Comparison of ENCODE assay signal across 25 mouse cellular contexts in the genomic region with DNA sequence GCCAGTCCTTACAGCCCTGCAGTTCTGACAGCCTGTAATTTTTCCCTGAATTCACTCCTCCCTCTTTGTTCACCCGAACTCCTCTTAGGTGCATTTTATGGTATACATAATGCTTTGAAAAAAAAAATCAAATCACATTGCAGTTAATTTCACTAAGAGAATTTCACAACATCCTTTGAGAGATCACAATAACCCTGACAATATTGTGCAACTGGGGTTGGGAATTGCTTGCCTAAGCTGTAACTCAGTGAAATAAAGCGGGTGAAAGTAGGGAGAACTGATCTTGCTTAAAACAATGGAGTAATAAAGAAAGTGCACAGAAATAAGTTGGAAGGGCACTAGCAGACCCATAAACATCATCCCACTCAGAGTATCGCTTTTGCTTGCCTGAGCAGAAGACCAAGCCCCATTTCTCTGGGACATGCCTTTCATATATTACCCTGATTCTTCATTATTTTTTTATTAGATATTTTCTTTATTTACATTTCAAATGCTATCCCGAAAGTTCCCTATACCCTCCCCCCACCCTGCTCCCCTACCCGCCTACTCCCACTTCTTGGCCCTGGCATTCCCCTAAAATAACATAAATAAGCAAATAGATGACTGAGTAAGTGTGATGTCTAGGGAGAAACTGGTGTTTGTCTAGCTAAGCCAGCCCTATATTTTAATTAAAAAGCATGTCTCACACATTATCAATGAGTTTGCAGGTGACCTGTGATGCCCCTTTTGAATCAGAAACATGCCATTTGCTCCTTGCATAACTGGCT.
DNase-seq lines count a peak whose midpoint lies in the region; ATAC-seq and TF ChIP-seq lines count a peak whose summit lies in the region.
"Had no signal": no experiment of that assay in that cellular context is flagged by ENCODE, and none has a peak within 500 bp of the region (broad histone marks: within the 10 kb centered on the region; RNA-seq: fewer than 3 reads in every experiment).

No protein-coding gene starts in this region.

- no peak overlapping the region for H3K4me3 ChIP-seq in kidney, postnatal 0 days (replicated peaks; ENCODE audit: low read depth, low read length)
- no peak overlapping the region for H3K4me3 ChIP-seq in kidney, embryonic 15.5 days (replicated peaks)
- H3K4me3 ChIP-seq in lung, postnatal 0 days (ENCODE audit: low read depth, low read length), result peak overlapping the region; percentile 6; the same call in 1 of the 2 replicates
- no peak overlapping the region for H3K4me3 ChIP-seq in myocyte
- H3K4me3 ChIP-seq: embryonic facial prominence, embryonic 12.5 days; erythroblast, embryonic 14.5 days; forebrain, embryonic 15.5 days; hindbrain, embryonic 12.5 days; layer of hippocampus, adult 2 months; limb, embryonic 12.5 days; liver, embryonic 13.5 days; midbrain, embryonic 10.5 days had no signal

- no peak for TF ChIP-seq CTCF in kidney, postnatal 0 days (IDR thresholded peaks at IDR 0.05; ENCODE audit: low read depth)
- TF ChIP-seq CTCF in lung, postnatal 0 days (IDR thresholded peaks at IDR 0.05), result no peak

- no peak overlapping the region for H3K9ac ChIP-seq in kidney, postnatal 0 days (ENCODE audit: low read depth, low read length)
- no peak overlapping the region for H3K9ac ChIP-seq in kidney, embryonic 15.5 days
- H3K9ac ChIP-seq in lung, postnatal 0 days (replicated peaks; ENCODE audit: low read depth), result no peak overlapping the region
- H3K9ac ChIP-seq: embryonic facial prominence, embryonic 12.5 days; forebrain, embryonic 15.5 days; hindbrain, embryonic 12.5 days; limb, embryonic 12.5 days; liver, embryonic 13.5 days had no signal

- no peaks in the 10 kb centered on the region for H3K36me3 ChIP-seq in kidney, postnatal 0 days (ENCODE audit: insufficient read depth, low read length)
- H3K36me3 ChIP-seq in kidney, embryonic 15.5 days, result no peaks in the 10 kb centered on the region
- no peaks in the 10 kb centered on the region for H3K36me3 ChIP-seq in lung, postnatal 0 days (ENCODE audit: insufficient read depth, low read length)
- no peaks in the 10 kb centered on the region for H3K36me3 ChIP-seq in myocyte (ENCODE audit: control insufficient read depth, insufficient read depth)
- H3K36me3 ChIP-seq: embryonic facial prominence, embryonic 12.5 days; forebrain, embryonic 15.5 days; hindbrain, embryonic 12.5 days; limb, embryonic 12.5 days; liver, embryonic 13.5 days; midbrain, embryonic 10.5 days had no signal

- H3K4me1 ChIP-seq in kidney, postnatal 0 days (replicated peaks; ENCODE audit: insufficient read depth, low read length), result no peaks in the 10 kb centered on the region
- H3K4me1 ChIP-seq in kidney, embryonic 15.5 days, result no peaks in the 10 kb centered on the region
- H3K4me1 ChIP-seq in lung, postnatal 0 days (ENCODE audit: insufficient read depth, low read depth, low read length), result no peaks in the 10 kb centered on the region; the same call in 1 of the 2 replicates
- H3K4me1 ChIP-seq: embryonic facial prominence, embryonic 12.5 days; forebrain, embryonic 15.5 days; hindbrain, embryonic 12.5 days; limb, embryonic 12.5 days; liver, embryonic 13.5 days had no signal

- H3K27me3 ChIP-seq in kidney, postnatal 0 days (ENCODE audit: insufficient read depth, low read length), result no peaks in the 10 kb centered on the region
- H3K27me3 ChIP-seq in kidney, embryonic 15.5 days, result no peaks in the 10 kb centered on the region
- no peaks in the 10 kb centered on the region for H3K27me3 ChIP-seq in lung, postnatal 0 days (replicated peaks; ENCODE audit: insufficient read depth, low read length)
- no peaks in the 10 kb centered on the region for H3K27me3 ChIP-seq in myocyte (ENCODE audit: control insufficient read depth, insufficient read depth, insufficient read length)
- H3K27me3 ChIP-seq: embryonic facial prominence, embryonic 12.5 days; forebrain, embryonic 15.5 days; hindbrain, embryonic 12.5 days; limb, embryonic 12.5 days; liver, embryonic 13.5 days had no signal

- H3K9me3 ChIP-seq in kidney, postnatal 0 days (replicated peaks; ENCODE audit: low read length), result no peaks in the 10 kb centered on the region
- H3K9me3 ChIP-seq in kidney, embryonic 15.5 days (replicated peaks), result no peaks in the 10 kb centered on the region
- no peaks in the 10 kb centered on the region for H3K9me3 ChIP-seq in lung, postnatal 0 days (ENCODE audit: low read length)
- H3K9me3 ChIP-seq: embryonic facial prominence, embryonic 12.5 days; forebrain, embryonic 15.5 days; hindbrain, embryonic 12.5 days; limb, embryonic 12.5 days; liver, embryonic 13.5 days; midbrain, embryonic 10.5 days had no signal

- TF ChIP-seq EP300 in lung, postnatal 0 days (IDR thresholded peaks at IDR 0.05), result peak; percentile 57; the same call in 1 of the 2 replicates

- peak; percentile 26 for DNase-seq in adrenal gland, adult 2 months
- DNase-seq in adrenal gland, adult 18-20 months (ENCODE audit: low spot score in 2 of 2), result no peak
- no peak for DNase-seq in kidney, postnatal 0 days (ENCODE audit: low spot score)
- DNase-seq in lung, postnatal 0 days (ENCODE audit: low spot score), result peak; percentile 80
- no peak for DNase-seq in lung, postnatal 14 days
- DNase-seq in ovary, adult 18-20 months (ENCODE audit: low spot score), result no peak
- DNase-seq: cerebellum, adult 18-20 months; cerebellum, postnatal 14 days; gastrocnemius, postnatal 10 days; kidney, adult 18-20 months; kidney, postnatal 10 days; liver, embryonic 13.5 days; right cerebral cortex, adult 18-20 months; right cerebral cortex, postnatal 4 days; thymus, postnatal 14 days had no signal

- no peak for TF ChIP-seq POLR2A in myocyte (IDR thresholded peaks at IDR 0.05; ENCODE audit: insufficient read length, low read depth)

- no peak overlapping the region for H3K27ac ChIP-seq in kidney, postnatal 0 days
- no peak overlapping the region for H3K27ac ChIP-seq in kidney, embryonic 15.5 days
- H3K27ac ChIP-seq in lung, postnatal 0 days (ENCODE audit: low read length), result peak overlapping the region; percentile 12; the same call in 1 of the 2 replicates
- H3K27ac ChIP-seq: embryonic facial prominence, embryonic 12.5 days; forebrain, embryonic 15.5 days; hindbrain, embryonic 12.5 days; layer of hippocampus, adult 2 months; limb, embryonic 12.5 days; liver, embryonic 13.5 days; midbrain, embryonic 10.5 days had no signal

- no peak for ATAC-seq in kidney, postnatal 0 days (replicated peaks; ENCODE audit: low FRiP score, low read depth)
- no peak for ATAC-seq in kidney, embryonic 15.5 days (replicated peaks; ENCODE audit: low FRiP score)
- ATAC-seq in lung, postnatal 0 days, result peak; percentile 71
- ATAC-seq: forebrain, embryonic 15.5 days; midbrain, embryonic 16.5 days had no signal

- no peaks in the 10 kb centered on the region for H3K79me2 ChIP-seq in myocyte (ENCODE audit: control insufficient read depth, insufficient read depth)

- H3ac ChIP-seq in myocyte (ENCODE audit: control insufficient read depth, insufficient read length), result no peak overlapping the region

- H3K4me2 ChIP-seq in kidney, postnatal 0 days (ENCODE audit: low read length), result peak overlapping the region; percentile 34; the same call in 1 of the 2 replicates
- H3K4me2 ChIP-seq in kidney, embryonic 15.5 days, result no peak overlapping the region
- peak overlapping the region; percentile 39 for H3K4me2 ChIP-seq in lung, postnatal 0 days (replicated peaks; ENCODE audit: low read depth, low read length)
- no peak overlapping the region for H3K4me2 ChIP-seq in myocyte (ENCODE audit: low read depth)
- H3K4me2 ChIP-seq: embryonic facial prominence, embryonic 12.5 days; forebrain, embryonic 15.5 days; hindbrain, embryonic 12.5 days; limb, embryonic 12.5 days; liver, embryonic 13.5 days had no signal

- 44% methylated on average over 5 of the region's 5 CpGs for WGBS in kidney, postnatal 0 days
- 53% methylated on average over 5 of the region's 5 CpGs for WGBS in kidney, embryonic 15.5 days
- WGBS in lung, postnatal 0 days, result 39% methylated on average over 5 of the region's 5 CpGs

TF ChIP-seq in myocyte, 11 proteins besides CTCF, POLR2A, EP300 and RAD21:
- TF ChIP-seq CEBPB (IDR thresholded peaks at IDR 0.05; ENCODE audit: insufficient read depth, poor library complexity, severe bottlenecking) (0 out of 2 replicates have a peak, but pooled peaks have one; percentile 23), MYOD1 (IDR thresholded peaks at IDR 0.05; ENCODE audit: control insufficient read depth in 1 of 3, insufficient read length in 2 of 3, low read depth in 2 of 3) (no peak)

Comparison
In these comparisons a context has a peak if more than half of its experiments do, and no peak if none do; other contexts are left out.
1. DNase-seq: peak in adrenal gland, adult 2 months (single experiment) and lung, postnatal 0 days (single experiment); none in adrenal gland, adult 18-20 months (0 of 2), kidney, postnatal 0 days (single experiment), lung, postnatal 14 days (single experiment) and ovary, adult 18-20 months (single experiment).
2. H3K4me2 ChIP-seq: peak in kidney, postnatal 0 days (single experiment) and lung, postnatal 0 days (single experiment); none in kidney, embryonic 15.5 days (single experiment) and myocyte (single experiment).